Comparison of ENCODE assay signal across 8 mouse cellular contexts in genomic region chr12:104864439-104865165, GRCm38 (mm10). TPM values are rescaled to one million over a fixed set of nuclear protein-coding genes. Genes with fewer than 3 reads are reported as not detected.
DNase-seq lines count a peak whose midpoint lies in the region; ATAC-seq and TF ChIP-seq lines count a peak whose summit lies in the region.

Gene Clmn (minus strand): TSS chr12:104865076.

- peak; percentile 5 for DNase-seq in CD4-positive, CD25-positive, alpha-beta regulatory T cell, adult 2 months (ENCODE audit: low read depth, low spot score)
- DNase-seq in adrenal gland, adult (ENCODE audit: inconsistent age in 2 of 2, low spot score in 1 of 2) = peak; percentile 28 to 68
- DNase-seq in forebrain, embryonic 14.5 days (ENCODE audit: low spot score) = peak; percentile 41
- DNase-seq in left cerebral cortex, adult 2 months (ENCODE audit: extremely low spot score in 1 of 2, low spot score in 2 of 2) = peak; percentile 46 to 68

- no peaks in the 10 kb centered on the region for H3K36me3 ChIP-seq in forebrain, embryonic 14.5 days (ENCODE audit: control insufficient read depth, insufficient read depth, low read length)
- no peaks in the 10 kb centered on the region for H3K36me3 ChIP-seq in hindbrain, embryonic 13.5 days
- H3K36me3 ChIP-seq in stomach, embryonic 16.5 days (ENCODE audit: control insufficient read depth, insufficient read depth, low read length) = no peaks in the 10 kb centered on the region

- H3K27me3 ChIP-seq in forebrain, embryonic 14.5 days (replicated peaks; ENCODE audit: control insufficient read depth, insufficient read depth, low read length) = no peaks in the 10 kb centered on the region
- 0 out of 2 replicates have a peak, but pooled peaks cover 4% of the 10 kb centered on the region for H3K27me3 ChIP-seq in hindbrain, embryonic 13.5 days
- H3K27me3 ChIP-seq in stomach, embryonic 16.5 days (ENCODE audit: control insufficient read depth, insufficient read depth, low read length) = no peaks in the 10 kb centered on the region

- no peaks in the 10 kb centered on the region for H3K9me3 ChIP-seq in forebrain, embryonic 14.5 days (replicated peaks; ENCODE audit: control insufficient read depth, low read length)
- no peaks in the 10 kb centered on the region for H3K9me3 ChIP-seq in hindbrain, embryonic 13.5 days
- no peaks in the 10 kb centered on the region for H3K9me3 ChIP-seq in stomach, embryonic 16.5 days (replicated peaks; ENCODE audit: control insufficient read depth, low read length)

- intact Hi-C loops in left cerebral cortex, adult 2 months (cut with DNase I) = loop anchor here (5.0 kb wide), 1 partner anchor 58 kb away; no protein-coding TSS in a partner anchor

- TF ChIP-seq CTCF in left cerebral cortex, adult 2 months (IDR thresholded peaks at IDR 0.05) = no peak

- WGBS in forebrain, embryonic 14.5 days = under 1% methylated on average over 53 of the region's 80 CpGs
- 1% methylated on average over 47 of the region's 80 CpGs for WGBS in hindbrain, embryonic 13.5 days
- under 1% methylated on average over 53 of the region's 80 CpGs for WGBS in stomach, embryonic 16.5 days

- peak within 1 kb of the TSS; percentile 85 for H3K4me2 ChIP-seq in forebrain, embryonic 14.5 days (ENCODE audit: low read length)
- H3K4me2 ChIP-seq in hindbrain, embryonic 13.5 days = peak within 1 kb of the TSS; percentile 89
- H3K4me2 ChIP-seq in stomach, embryonic 16.5 days (ENCODE audit: low read depth, low read length) = peak within 1 kb of the TSS; percentile 95

- H3K27ac ChIP-seq in forebrain, embryonic 14.5 days (ENCODE audit: low read depth, low read length) = no peak within 1 kb of the TSS
- H3K27ac ChIP-seq in hindbrain, embryonic 13.5 days = peak within 1 kb of the TSS; percentile 74
- H3K27ac ChIP-seq in left cerebral cortex, adult 2 months = peak within 1 kb of the TSS; percentile 94
- H3K27ac ChIP-seq in stomach, embryonic 16.5 days (ENCODE audit: low read length) = peak within 1 kb of the TSS; percentile 64

- peak within 1 kb of the TSS; percentile 65 for H3K4me3 ChIP-seq in forebrain, embryonic 14.5 days (ENCODE audit: low read depth, low read length)
- peak within 1 kb of the TSS; percentile 71 for H3K4me3 ChIP-seq in hindbrain, embryonic 13.5 days
- peak within 1 kb of the TSS; percentile 82 for H3K4me3 ChIP-seq in left cerebral cortex, adult 2 months
- peak within 1 kb of the TSS; percentile 87 for H3K4me3 ChIP-seq in stomach, embryonic 16.5 days (replicated peaks; ENCODE audit: low read length)

- H3K4me1 ChIP-seq in forebrain, embryonic 14.5 days (ENCODE audit: control insufficient read depth, insufficient read depth, low read length) = no peaks in the 10 kb centered on the region
- peaks cover 12% of the 10 kb centered on the region for H3K4me1 ChIP-seq in hindbrain, embryonic 13.5 days (replicated peaks)
- H3K4me1 ChIP-seq in stomach, embryonic 16.5 days (ENCODE audit: control insufficient read depth, insufficient read depth, low read length) = peaks cover 9% of the 10 kb centered on the region; the same call in 1 of the 2 replicates

- ATAC-seq in CD4-positive, CD25-positive, alpha-beta regulatory T cell, adult 4 months = no peak
- peak; percentile 61 for ATAC-seq in forebrain, embryonic 14.5 days
- ATAC-seq in hindbrain, embryonic 13.5 days (ENCODE audit: low FRiP score) = peak; percentile 54
- ATAC-seq in megakaryocyte progenitor cell, adult 5-6 weeks (replicated peaks; ENCODE audit: poor library complexity) = peak; percentile 38
- ATAC-seq in stomach, embryonic 16.5 days (ENCODE audit: insufficient read depth, low FRiP score) = peak; percentile 41

- peak within 1 kb of the TSS; percentile 83 for H3K9ac ChIP-seq in forebrain, embryonic 14.5 days (ENCODE audit: low read length)
- peak within 1 kb of the TSS; percentile 87 for H3K9ac ChIP-seq in hindbrain, embryonic 13.5 days
- H3K9ac ChIP-seq in stomach, embryonic 16.5 days (ENCODE audit: low read length) = peak within 1 kb of the TSS; percentile 91

RNA-seq across cellular contexts. Expression of gene Clmn, which starts in this region (rescaled TPM):
- polyA plus RNA-seq in CD4-positive, CD25-positive, alpha-beta regulatory T cell, adult 4 months (2017; shearing (Covaris generic)) = not detected
- 0.33 and 0.72 TPM in 2 replicates for polyA plus RNA-seq in forebrain, embryonic 14.5 days (2014; fragmentation: Nextera tagmentation; extraction: Ambion mirVana)
- 1.2 and 2.1 TPM in 2 replicates for polyA plus RNA-seq in hindbrain, embryonic 13.5 days (2015; fragmentation: Nextera tagmentation; extraction: Ambion mirVana)
- 10 to 100 TPM; 43.1 to 51.7 TPM for total RNA-seq in left cerebral cortex, adult 2 months (2021)
- total RNA-seq in megakaryocyte progenitor cell, adult 5-6 weeks (2015) = 0.10 TPM in 1 of 2 replicates, not detected in the other
- total RNA-seq in megakaryocyte progenitor cell, adult 5-6 weeks (2017) = not detected in 2 replicates
- polyA plus RNA-seq in stomach, embryonic 16.5 days (2015; fragmentation: Nextera tagmentation; extraction: Ambion mirVana) = 2.3 and 2.5 TPM in 2 replicates

Comparison
In these comparisons a context has a peak if more than half of its experiments do, and no peak if none do; other contexts are left out.
1. RNA of gene Clmn (total RNA-seq): 43.1 to 51.7 TPM in left cerebral cortex, adult 2 months; 0.10 TPM in megakaryocyte progenitor cell, adult 5-6 weeks; every median in the first group is over 10 times any median in the second.
2. Peak in DNase-seq, ATAC-seq, H3K4me3 ChIP-seq, H3K9ac ChIP-seq and H3K4me2 ChIP-seq in forebrain, embryonic 14.5 days; RNA of the gene not detected or under 1 TPM.
3. Peak in ATAC-seq in megakaryocyte progenitor cell, adult 5-6 weeks; RNA of the gene not detected or under 1 TPM.
4. DNase-seq: peak in every context shown above with its lines; median percentile 57 in left cerebral cortex, adult 2 months; 48 in adrenal gland, adult; 41 in forebrain, embryonic 14.5 days; 5 in CD4-positive, CD25-positive, alpha-beta regulatory T cell, adult 2 months.
5. Peak in every context shown above with its lines, with median percentiles within 50 percentile points of each other: H3K4me2 ChIP-seq, H3K4me3 ChIP-seq and H3K9ac ChIP-seq.